Mouse (Mus musculus) gastrocnemius, postnatal 36 days (tissue): Measurements from ENCODE around the gene Gipc1. TPM values are rescaled to one million over a fixed set of nuclear protein-coding genes. Genes with fewer than 3 reads are reported as not detected.
A peak's percentile ranks its signal among the peaks of the same experiment; 100 is the strongest.

Experiments
- DNase-seq, 2 experiments: peaks; one replicate each; pipeline ENCODE4 v3.0.0; 2022
- intact Hi-C: fragments of 180-260 bp; cut with DNase I; formaldehyde crosslinking; loops from one replicate; pipeline ENCODE4 v1.15.1; 2025
- long read RNA-seq, 2 experiments: library from polyadenylated mRNA; stranded (forward); transcript quantifications; one replicate each; pipeline ENCODE4 v2.0.0; 2021
- total RNA-seq, 2 experiments: library from RNA; stranded (reverse); gene quantifications; 2 replicates each; pipeline ENCODE4 v1.2.3; 2021

Gipc1 gene
- 10 to 100 TPM; 16.7 to 17.8 TPM for total RNA-seq
- long read RNA-seq, experiment 1, transcript Gipc1-201 (7 exons, 1,522 nt) = major isoform, 22 of 49 reads
- long read RNA-seq, experiment 1, partial matches to known transcripts = 27 of 49 reads
- long read RNA-seq, experiment 1, other reads (novel, unspliced or antisense) = 0 of 49 reads
- long read RNA-seq, experiment 2, transcript Gipc1-201 (7 exons, 1,522 nt) = major isoform, 38 of 68 reads
- long read RNA-seq, experiment 2, partial matches to known transcripts = 30 of 68 reads
- long read RNA-seq, experiment 2, other reads (novel, unspliced or antisense) = 0 of 68 reads

- intact Hi-C loops = no loop called here
Observed at GRCm38 (mm10) chr8:83652030-83652743, at the start of gene Gipc1. TSS of gene Gipc1 (plus strand) at chr8:83652677.

DNA sequence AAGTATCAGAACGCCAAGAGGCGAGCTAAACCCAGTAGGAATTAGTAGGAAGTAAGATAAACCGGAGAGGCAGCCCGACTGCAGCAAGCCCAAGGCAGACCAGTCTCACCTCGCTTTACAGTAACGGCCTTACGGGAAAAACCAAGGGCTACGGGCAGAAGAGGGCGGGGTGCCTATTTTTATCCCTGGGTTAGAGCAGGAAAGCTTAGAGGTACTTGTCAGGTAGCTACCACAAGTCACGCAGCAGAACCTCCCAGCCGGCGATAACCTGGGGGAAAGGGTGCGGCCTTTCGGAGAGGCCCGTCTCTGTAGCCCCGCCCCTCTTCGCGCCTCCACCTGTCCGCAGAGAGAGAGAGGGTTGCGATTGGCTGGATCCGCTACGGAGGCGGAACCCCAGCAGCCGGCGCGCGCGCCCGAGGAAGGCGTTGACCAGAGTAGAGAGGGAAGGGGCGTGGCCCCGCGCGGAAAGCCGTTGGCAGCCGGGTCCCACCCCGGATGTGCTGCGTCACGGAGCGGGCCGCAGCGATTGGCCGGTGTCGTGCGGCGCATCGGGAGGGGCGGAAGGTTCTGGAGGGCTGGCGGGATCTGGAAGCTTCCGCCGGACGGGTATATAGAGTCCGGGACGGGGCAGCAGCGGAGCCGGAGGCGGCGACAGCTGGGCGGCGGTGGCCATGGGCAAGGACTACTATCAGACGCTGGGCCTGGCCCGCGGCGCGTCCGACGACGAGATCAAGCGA, 44.6 kb upstream of the Gipc1 start, which contains the start of the genes Tecr and Dnajb1:
Tecr (minus strand) TSS at position 311 of the 737 bp plus-strand sequence.
Dnajb1 (plus strand) TSS at position 533 of the 737 bp plus-strand sequence.
- intact Hi-C loops = loop anchor here (5.0 kb wide), 1 partner anchor 41 kb away; the partner anchor contains the start of gene Ndufb7
- DNase-seq = peak; percentile 99

More at GRCm38 (mm10) chr8:83652030-83652743, at the start of gene Gipc1:
- DNase-seq = peak; percentile 86 to 95

- DNase-seq = peak in 1 of 2 experiments; percentile 73
- intact Hi-C loops = loop anchor here (5.0 kb wide), 1 partner anchor 41 kb away; the partner anchor contains the start of gene Ndufb7
Observed at GRCm38 (mm10) chr8:83608398-83608829, 44.1 kb upstream of the Gipc1 start.

DNA sequence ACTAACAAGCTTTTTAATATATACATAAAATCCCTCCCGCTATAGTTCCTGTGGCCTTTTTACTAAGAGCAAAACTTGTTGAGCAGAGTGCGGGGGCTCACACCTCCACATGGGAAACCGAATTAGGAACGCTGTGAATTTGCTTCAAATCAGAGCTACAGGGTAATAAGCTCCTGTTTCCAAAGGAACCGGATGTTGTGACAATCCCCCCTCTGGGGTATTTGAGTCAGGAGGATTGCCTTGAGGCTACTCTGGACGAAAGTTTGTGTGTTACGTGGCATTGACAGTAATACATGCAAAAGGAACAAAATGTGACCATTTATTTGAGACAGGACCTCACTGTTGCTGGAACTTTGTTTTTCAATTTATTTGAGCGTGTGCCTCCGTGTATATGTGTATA, 43.4 kb upstream of the Gipc1 start:
- intact Hi-C loops = loop anchor here (5.0 kb wide), 1 partner anchor 42 kb away; the partner anchor contains the start of gene Ndufb7
- no peak for DNase-seq

DNA sequence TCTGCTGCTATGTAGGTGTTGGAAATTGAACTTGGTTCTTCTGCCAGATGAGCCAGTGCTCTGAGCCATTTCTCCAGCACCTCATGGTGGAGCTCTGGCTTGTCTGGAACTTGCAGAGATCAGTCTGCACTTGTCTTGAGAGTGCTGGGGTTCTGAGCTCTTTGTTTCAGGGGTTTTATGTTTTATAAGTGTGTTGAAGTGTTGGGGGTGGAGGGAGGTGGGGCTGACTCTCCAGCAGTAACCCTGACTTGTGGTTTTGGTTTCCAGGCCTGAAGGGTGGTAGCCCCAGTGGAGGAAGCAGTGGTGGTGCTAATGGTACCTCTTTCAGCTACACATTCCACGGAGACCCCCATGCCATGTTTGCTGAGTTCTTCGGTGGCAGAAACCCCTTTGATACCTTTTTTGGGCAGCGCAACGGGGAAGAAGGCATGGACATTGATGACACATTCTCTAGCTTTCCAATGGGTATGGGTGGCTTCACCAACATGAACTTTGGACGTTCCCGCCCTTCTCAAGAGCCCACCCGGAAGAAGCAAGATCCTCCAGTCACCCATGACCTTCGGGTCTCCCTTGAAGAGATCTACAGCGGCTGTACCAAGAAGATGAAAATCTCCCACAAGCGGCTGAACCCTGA, 42.8 kb upstream of the Gipc1 start:
- DNase-seq = no peak
- intact Hi-C loops = loop anchor here (5.0 kb wide), 1 partner anchor 42 kb away; the partner anchor contains the start of gene Ndufb7

GRCm38 (mm10) chr8:83611921-83612320, 40.6 kb upstream of the Gipc1 start:
- no peak for DNase-seq
- intact Hi-C loops = no loop called here

- intact Hi-C loops = no loop called here
- DNase-seq = no peak
Observed at GRCm38 (mm10) chr8:83613695-83614094, 38.8 kb upstream of the Gipc1 start.

- DNase-seq = no peak
- intact Hi-C loops = no loop called here
Observed at GRCm38 (mm10) chr8:83616625-83617024, 35.9 kb upstream of the Gipc1 start.

- DNase-seq = no peak
- intact Hi-C loops = no loop called here
Observed at GRCm38 (mm10) chr8:83617111-83617510, 35.4 kb upstream of the Gipc1 start.

DNA sequence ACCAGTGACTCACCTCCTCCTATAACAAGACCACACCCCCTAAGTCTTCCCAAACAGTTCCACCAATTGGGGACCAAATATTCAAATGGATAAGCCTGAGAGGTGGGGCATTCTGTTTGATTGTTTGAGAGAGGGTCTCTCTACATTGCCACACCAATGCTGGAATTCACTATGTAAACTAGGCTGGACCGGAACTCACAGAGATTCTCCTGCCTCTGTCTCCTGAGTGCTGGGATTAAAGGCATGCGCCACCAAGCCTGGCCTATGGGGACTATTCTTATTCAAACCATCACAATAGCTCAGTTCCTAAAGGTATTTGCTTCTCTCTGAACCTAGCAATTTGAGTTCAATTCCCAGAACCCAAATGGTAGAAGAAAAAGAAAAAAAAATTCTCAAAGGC, 33.9 kb upstream of the Gipc1 start:
- no peak for DNase-seq
- intact Hi-C loops = no loop called here

- DNase-seq = no peak
- intact Hi-C loops = no loop called here
Observed at GRCm38 (mm10) chr8:83619568-83620285, 32.8 kb upstream of the Gipc1 start.

- no peak for DNase-seq
- intact Hi-C loops = no loop called here
Observed at GRCm38 (mm10) chr8:83621691-83622388, 30.6 kb upstream of the Gipc1 start.

GRCm38 (mm10) chr8:83622389-83622989, 30.0 kb upstream of the Gipc1 start:
- peak; percentile 76 to 80 for DNase-seq
- intact Hi-C loops = no loop called here

DNA sequence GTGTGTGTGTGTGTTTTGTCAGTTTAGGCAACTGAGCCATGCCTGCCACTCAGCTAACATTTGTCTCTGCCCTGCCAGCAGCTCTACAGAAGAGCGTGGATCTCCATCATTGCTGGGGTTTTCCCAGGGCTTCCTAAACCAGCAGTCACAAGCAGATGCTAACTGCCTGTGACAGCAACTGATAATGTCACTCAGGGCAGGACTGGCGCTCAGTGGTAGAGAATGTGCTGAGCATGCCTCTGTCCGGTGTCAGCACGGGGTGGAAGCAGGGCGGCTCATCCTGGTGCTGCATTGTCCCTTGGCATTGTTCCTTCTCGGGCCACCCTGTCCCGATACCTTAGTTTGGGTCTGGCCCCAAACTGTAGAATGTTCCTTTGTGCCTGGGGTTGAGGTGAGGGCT, 28.9 kb upstream of the Gipc1 start:
- intact Hi-C loops = no loop called here
- DNase-seq = no peak

DNA sequence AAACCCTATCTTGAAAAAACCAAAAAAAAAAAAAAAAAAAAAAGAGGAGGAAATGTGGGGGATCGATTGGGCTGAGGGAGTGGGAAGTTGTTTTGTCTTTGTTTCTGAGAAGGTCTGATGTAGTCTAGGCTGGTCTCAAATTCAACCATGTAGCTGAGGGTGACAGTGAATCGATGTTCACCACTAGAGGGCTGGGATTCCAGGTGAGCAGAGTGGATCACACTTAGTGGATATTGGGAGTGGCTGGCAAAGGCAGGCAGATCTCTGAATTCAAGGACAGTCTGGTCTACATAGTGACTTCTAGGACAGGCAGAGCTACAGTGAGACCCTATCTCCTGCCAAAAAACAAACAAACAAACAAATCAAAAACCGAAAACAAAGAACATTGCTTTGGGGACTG, 27.7 kb upstream of the Gipc1 start:
- intact Hi-C loops = no loop called here
- DNase-seq = no peak

DNA sequence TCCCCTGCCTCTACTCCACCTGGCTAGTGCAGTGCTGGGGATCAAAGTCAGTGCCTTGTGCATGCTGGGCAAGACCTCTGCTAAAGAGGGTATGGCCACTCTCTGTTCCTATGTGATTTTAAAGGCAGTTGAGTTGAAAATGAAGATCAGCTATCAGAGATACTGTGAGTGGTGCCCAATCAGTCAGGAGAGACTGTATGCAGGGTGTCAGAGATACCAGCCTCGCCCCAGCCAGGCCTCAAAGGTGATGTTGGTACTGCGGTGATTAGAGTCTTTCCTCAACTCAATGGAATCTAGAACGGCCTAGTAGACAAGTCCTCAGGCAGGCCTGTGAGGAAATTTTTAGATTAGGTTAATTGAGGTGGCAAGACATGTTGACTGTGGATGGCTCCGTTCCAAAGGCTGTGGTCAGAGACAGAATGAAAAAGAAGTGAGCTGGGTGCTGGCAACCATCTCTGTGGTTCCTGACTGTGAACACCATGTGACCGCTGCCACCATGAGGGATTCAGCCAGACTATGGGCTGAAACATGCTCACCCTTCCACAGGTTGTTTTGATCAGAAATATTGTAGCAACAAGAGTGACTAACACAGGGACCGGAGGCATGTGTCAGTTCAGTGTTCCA, 26.7 kb upstream of the Gipc1 start:
- DNase-seq = no peak
- intact Hi-C loops = no loop called here

DNA sequence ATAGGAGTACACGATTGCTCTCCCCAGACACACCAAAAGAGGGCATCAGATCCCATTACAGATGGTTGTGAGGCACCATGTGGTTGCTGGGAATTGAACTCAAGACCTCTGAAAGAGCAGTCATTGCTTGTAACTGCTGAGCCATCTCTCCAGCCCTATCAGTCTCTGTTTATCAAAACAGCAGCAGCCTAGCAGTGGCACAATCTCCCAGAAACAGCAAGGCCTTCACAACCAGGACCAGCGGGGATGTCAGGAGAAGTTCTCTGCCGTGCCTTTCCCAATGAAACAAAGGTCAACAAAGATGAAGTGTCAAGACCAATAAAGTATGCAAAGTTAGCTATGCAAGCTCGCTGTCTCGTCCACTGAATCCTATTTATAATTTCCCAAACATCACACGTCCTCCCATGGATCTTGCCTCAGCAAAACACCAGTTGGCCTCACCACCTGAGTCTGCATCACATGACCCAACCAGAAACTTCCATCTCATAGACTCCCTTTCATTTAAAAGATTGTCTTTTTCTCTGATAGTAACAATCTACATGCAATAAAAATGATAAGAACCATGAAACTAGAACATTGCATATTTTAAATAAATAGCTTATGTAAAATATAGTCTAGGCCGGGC, 20.3 kb upstream of the Gipc1 start:
- intact Hi-C loops = no loop called here
- DNase-seq = no peak

- intact Hi-C loops = no loop called here
- no peak for DNase-seq
Observed at GRCm38 (mm10) chr8:83638856-83639255, 13.6 kb upstream of the Gipc1 start.
